Mouse (Mus musculus) embryonic fibroblast, embryonic 13.5 days (primary cell): Measurements from ENCODE around the gene Rfc4. TPM values are rescaled to one million over a fixed set of nuclear protein-coding genes. Genes with fewer than 3 reads are reported as not detected.

Experiments used
- H3K27ac ChIP-seq: 2 replicates; pipeline ENCODE4 v1.5.1; 2012; ENCODE audit warnings: low read length, control low read depth, inconsistent platforms; ENCODE audit not compliant: insufficient read depth
- H3K4me1 ChIP-seq: 2 replicates; pipeline ENCODE4 v1.6.1; 2011; ENCODE audit warnings: low read length; ENCODE audit not compliant: control insufficient read depth, insufficient read depth
- H3K4me3 ChIP-seq: 2 replicates; pipeline ENCODE4 v1.5.1; 2011; ENCODE audit warnings: mild to moderate bottlenecking, control low read depth, low read length; ENCODE audit not compliant: insufficient read depth
- CTCF ChIP-seq: IDR thresholded peaks from 2 replicates; pipeline ENCODE4 v1.5.1; 2011; ENCODE audit warnings: mild to moderate bottlenecking, control low read depth, low read length, moderate library complexity, borderline replicate concordance; ENCODE audit not compliant: insufficient read depth
- POLR2A ChIP-seq: IDR thresholded peaks from 2 replicates; pipeline ENCODE4 v1.6.1; 2011; ENCODE audit warnings: low read depth, mild to moderate bottlenecking, control low read depth, low read length, moderate library complexity
- polyA plus RNA-seq: library from polyadenylated mRNA; stranded (reverse); fragments of >200 nt; gene quantifications from 2 replicates; pipeline ENCODE4 v1.2.4, GENCODE M21; 2011; ENCODE audit warnings: low read depth; ENCODE audit not compliant: missing spikeins, insufficient read length

Gene Rfc4
- polyA plus RNA-seq = 17.6 and 22.3 TPM in 2 replicates

DNA sequence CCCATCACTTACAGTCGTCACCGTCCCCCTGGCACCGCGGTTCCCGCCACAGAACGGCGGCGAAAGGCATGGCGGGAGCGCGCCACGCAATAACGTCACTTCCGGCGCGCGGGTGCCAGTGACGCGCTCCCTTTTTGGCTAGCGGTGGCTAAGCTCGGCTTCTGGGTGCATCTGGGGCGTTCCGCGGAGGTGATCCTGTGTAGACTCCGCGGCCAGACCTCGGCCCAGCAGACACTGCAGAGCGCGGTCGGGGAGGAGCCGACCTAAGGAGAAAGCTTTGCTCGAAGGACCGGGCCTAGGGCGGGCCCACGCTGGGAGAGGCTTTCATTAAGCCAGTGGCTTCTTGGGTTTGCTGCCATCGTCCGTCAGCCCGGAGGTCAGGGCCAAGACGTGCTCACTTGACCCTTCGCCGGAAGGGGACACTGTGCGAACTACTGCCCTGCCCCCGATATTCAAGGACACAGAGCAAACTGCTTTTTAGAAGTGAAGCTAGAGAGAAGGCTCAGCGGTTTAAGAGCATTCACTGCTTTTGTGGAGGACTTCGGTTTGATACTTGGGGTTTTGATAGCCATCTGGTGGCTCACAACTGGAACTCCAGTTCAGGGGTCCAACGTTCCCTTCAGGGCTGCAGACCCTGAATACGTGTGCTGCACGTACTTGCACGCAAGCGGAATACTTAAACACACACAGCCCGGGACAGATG lies at the start of gene Rfc4:
Rfc4 (minus strand) TSS at position 65 of the 703 bp plus-strand sequence.
- Histone ChIP-seq H3K4me1 (peaks cover 7% of the 10 kb centered on the region; the same call in 1 of the 2 replicates), H3K27ac (peak within 1 kb of the TSS; percentile 95), H3K4me3 (peak within 1 kb of the TSS; percentile 74)
- TF ChIP-seq POLR2A (peak; percentile 83), CTCF (no peak; the same call in 1 of the 2 replicates)

- Histone ChIP-seq H3K4me3 (no peak overlapping the region), H3K4me1 (no peaks in the 10 kb centered on the region), H3K27ac (no peak overlapping the region)
- no peak for TF ChIP-seq POLR2A
- TF ChIP-seq CTCF = no peak
Measured at GRCm38 (mm10) chr16:23175956-23176355, 48.4 kb upstream of the Rfc4 start.

GRCm38 (mm10) chr16:23174855-23175254 lies 47.3 kb upstream of the Rfc4 start:
- Histone ChIP-seq H3K4me1 (no peaks in the 10 kb centered on the region), H3K4me3 (no peak overlapping the region)
- TF ChIP-seq CTCF = no peak
- no peak for TF ChIP-seq POLR2A

DNA sequence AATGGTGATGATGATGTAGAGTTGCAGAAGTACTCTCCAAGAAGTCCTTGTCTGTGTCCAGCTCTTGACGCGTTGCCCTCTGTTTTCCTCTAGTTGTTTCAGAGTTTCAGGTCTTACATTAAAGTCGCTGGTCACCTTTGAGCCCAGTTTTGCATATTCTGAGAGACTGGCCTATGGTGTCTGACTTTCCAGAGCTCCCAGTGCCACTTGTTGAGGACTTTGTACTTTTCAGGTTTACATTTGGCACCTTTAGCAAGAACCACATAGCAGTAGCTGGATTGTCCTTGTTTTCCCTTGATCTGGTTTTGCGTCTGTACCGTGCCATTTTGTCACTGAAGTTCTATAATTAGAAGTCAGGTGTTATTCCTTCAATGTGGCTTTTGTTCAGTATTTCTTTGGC lies 46.4 kb upstream of the Rfc4 start:
- TF ChIP-seq POLR2A (no peak), CTCF (no peak)
- no peaks in the 10 kb centered on the region for H3K4me1 ChIP-seq
- no peak overlapping the region for H3K4me3 ChIP-seq
- H3K27ac ChIP-seq = no peak overlapping the region

More at GRCm38 (mm10) chr16:23174855-23175254, 47.3 kb upstream of the Rfc4 start:
- H3K27ac ChIP-seq = no peak overlapping the region

- TF ChIP-seq CTCF = no peak
- Histone ChIP-seq H3K4me3 (no peak overlapping the region), H3K4me1 (peaks cover 3% of the 10 kb centered on the region), H3K27ac (no peak overlapping the region)
Measured at GRCm38 (mm10) chr16:23170813-23171212, 43.3 kb upstream of the Rfc4 start.

DNA sequence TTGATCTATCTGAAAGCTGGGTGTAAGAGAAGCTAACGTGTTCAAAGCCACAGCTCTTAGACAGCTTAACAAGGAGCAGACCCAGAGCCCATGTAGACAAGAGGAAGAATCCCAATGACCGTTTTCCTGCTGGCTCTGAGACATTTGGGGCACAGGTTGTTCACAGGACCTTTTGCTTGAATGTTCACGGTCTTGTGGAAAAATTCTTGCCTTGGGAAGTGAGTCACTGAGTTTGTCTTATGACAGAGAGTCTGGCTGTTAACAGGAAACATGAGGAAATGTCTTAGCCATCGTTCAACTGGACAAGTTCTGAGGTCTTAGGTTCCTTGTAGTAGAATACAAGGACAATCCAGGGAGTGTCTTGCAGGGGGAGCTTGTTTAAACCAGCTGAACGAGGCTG lies 39.5 kb upstream of the Rfc4 start:
- Histone ChIP-seq H3K27ac (peak overlapping the region; percentile 49), H3K4me1 (peaks cover 3% of the 10 kb centered on the region)

GRCm38 (mm10) chr16:23166646-23167045 lies 39.1 kb upstream of the Rfc4 start:
- TF ChIP-seq POLR2A = no peak
- no peak for TF ChIP-seq CTCF
- Histone ChIP-seq H3K4me1 (peaks cover 3% of the 10 kb centered on the region), H3K4me3 (no peak overlapping the region), H3K27ac (peak overlapping the region; percentile 49; the same call in 1 of the 2 replicates)

More for the DNA sequence above, 39.5 kb upstream of the Rfc4 start:
- H3K4me3 ChIP-seq = no peak overlapping the region
- TF ChIP-seq CTCF (no peak), POLR2A (no peak)

GRCm38 (mm10) chr16:23165441-23165840 lies 37.9 kb upstream of the Rfc4 start:
- H3K27ac ChIP-seq = no peak overlapping the region
- H3K4me1 ChIP-seq = peaks cover 3% of the 10 kb centered on the region
- no peak overlapping the region for H3K4me3 ChIP-seq
- TF ChIP-seq POLR2A = no peak
- TF ChIP-seq CTCF = no peak

DNA sequence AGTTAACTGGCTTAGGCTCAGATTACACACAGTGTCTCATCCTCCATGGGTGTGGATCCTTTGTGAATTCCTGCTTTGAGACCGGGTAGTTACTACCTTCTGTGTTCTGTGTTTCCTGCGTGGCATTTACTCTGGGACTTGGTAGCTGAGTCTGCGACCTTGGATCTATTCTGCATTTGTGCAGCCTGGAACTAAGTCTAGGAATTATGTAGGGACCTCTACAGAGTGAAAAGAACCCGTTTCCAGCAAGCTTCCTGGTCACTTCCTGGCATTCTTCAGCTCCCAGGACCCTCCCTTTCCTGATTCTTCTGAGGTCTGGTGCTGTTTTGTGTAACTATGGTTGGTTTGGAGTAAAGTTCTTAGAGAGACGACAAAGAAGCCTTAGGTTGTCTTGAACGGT lies 36.9 kb upstream of the Rfc4 start:
- Histone ChIP-seq H3K4me3 (no peak overlapping the region), H3K4me1 (peaks cover 3% of the 10 kb centered on the region), H3K27ac (no peak overlapping the region)
- TF ChIP-seq POLR2A = no peak
- TF ChIP-seq CTCF = no peak

GRCm38 (mm10) chr16:23162116-23162515 lies 34.6 kb upstream of the Rfc4 start:
- H3K4me3 ChIP-seq = no peak overlapping the region
- TF ChIP-seq POLR2A (no peak), CTCF (no peak)
- H3K4me1 ChIP-seq = peaks cover 2% of the 10 kb centered on the region
- no peak overlapping the region for H3K27ac ChIP-seq
